In genomic region chr19:15836956-15837714, GRCm38 (mm10) we compare ENCODE assay signal across 8 mouse cellular contexts.
A peak's percentile ranks its signal among the peaks of the same experiment; 100 is the strongest.
DNase-seq lines count a peak whose midpoint lies in the region; ATAC-seq and TF ChIP-seq lines count a peak whose summit lies in the region.
"Had no signal": no experiment of that assay in that cellular context is flagged by ENCODE, and none has a peak within 500 bp of the region (broad histone marks: within the 10 kb centered on the region; RNA-seq: fewer than 3 reads in every experiment).

No protein-coding gene starts in this region.

- H3K4me1 ChIP-seq in hindbrain, embryonic 10.5 days (replicated peaks) = peaks cover 31% of the 10 kb centered on the region
- H3K4me1 ChIP-seq in midbrain, embryonic 16.5 days (ENCODE audit: control insufficient read depth, insufficient read depth, low read length) = peaks cover 25% of the 10 kb centered on the region
- no peaks in the 10 kb centered on the region for H3K4me1 ChIP-seq in thymus, adult 2 months (replicated peaks; ENCODE audit: control insufficient read depth, insufficient read depth, low read length)

- 37% methylated on average over 7 of the region's 7 CpGs for WGBS in hindbrain, embryonic 10.5 days
- 8% methylated on average over 7 of the region's 7 CpGs for WGBS in midbrain, embryonic 16.5 days
- WGBS in thymus, adult 2 months = 7% methylated on average over 7 of the region's 7 CpGs

- no peaks in the 10 kb centered on the region for H3K9me3 ChIP-seq in hindbrain, embryonic 10.5 days
- H3K9me3 ChIP-seq in midbrain, embryonic 16.5 days (replicated peaks; ENCODE audit: control insufficient read depth, low read length, poor library complexity, severe bottlenecking) = no peaks in the 10 kb centered on the region
- H3K9me3 ChIP-seq: limb, embryonic 12.5 days had no signal

- H3K4me2 ChIP-seq in midbrain, embryonic 16.5 days (ENCODE audit: low read length) = peak overlapping the region; percentile 28
- H3K4me2 ChIP-seq: limb, embryonic 12.5 days had no signal

- peaks cover 6% of the 10 kb centered on the region; the same call in 1 of the 2 replicates for H3K27me3 ChIP-seq in hindbrain, embryonic 10.5 days (ENCODE audit: insufficient read depth, poor library complexity, severe bottlenecking)
- H3K27me3 ChIP-seq in midbrain, embryonic 16.5 days (ENCODE audit: control insufficient read depth, insufficient read depth, low read depth, low read length) = no peaks in the 10 kb centered on the region; the same call in 1 of the 2 replicates
- H3K27me3 ChIP-seq in thymus, adult 2 months (ENCODE audit: control insufficient read depth, insufficient read depth, low read length) = no peaks in the 10 kb centered on the region

- TF ChIP-seq CTCF in thymus, adult 2 months (IDR thresholded peaks at IDR 0.05; ENCODE audit: borderline replicate concordance, control insufficient read depth, extremely low read depth, insufficient read depth, low read length, poor library complexity) = no peak

- no peaks in the 10 kb centered on the region for H3K36me3 ChIP-seq in hindbrain, embryonic 10.5 days
- H3K36me3 ChIP-seq in midbrain, embryonic 16.5 days (ENCODE audit: control insufficient read depth, insufficient read depth, low read length) = no peaks in the 10 kb centered on the region
- no peaks in the 10 kb centered on the region for H3K36me3 ChIP-seq in thymus, adult 2 months (ENCODE audit: control insufficient read depth, insufficient read depth, low read length)
- H3K36me3 ChIP-seq: limb, embryonic 12.5 days had no signal

- H3K27ac ChIP-seq in hindbrain, embryonic 10.5 days = peak overlapping the region; percentile 60
- peak overlapping the region; percentile 70 for H3K27ac ChIP-seq in midbrain, embryonic 16.5 days (ENCODE audit: low read length)
- no peak overlapping the region for H3K27ac ChIP-seq in thymus, adult 2 months (ENCODE audit: control insufficient read depth, insufficient read depth, low read length)
- H3K27ac ChIP-seq: limb, embryonic 12.5 days had no signal

- intact Hi-C loops in left cerebral cortex, postnatal 14 days (cut with DNase I) = no loop called here

- peak overlapping the region; percentile 41 for H3K9ac ChIP-seq in midbrain, embryonic 16.5 days (ENCODE audit: low read depth, low read length)
- H3K9ac ChIP-seq: limb, embryonic 12.5 days had no signal

- H3K4me3 ChIP-seq in hindbrain, embryonic 10.5 days = no peak overlapping the region
- no peak overlapping the region for H3K4me3 ChIP-seq in midbrain, embryonic 16.5 days (ENCODE audit: low read depth, low read length)
- H3K4me3 ChIP-seq in thymus, adult 2 months (ENCODE audit: control insufficient read depth, insufficient read depth, low read length) = no peak overlapping the region
- H3K4me3 ChIP-seq: limb, embryonic 12.5 days had no signal

- no peak for TF ChIP-seq POLR2A in thymus, adult 2 months (IDR thresholded peaks at IDR 0.05; ENCODE audit: control insufficient read depth, extremely low read depth, insufficient read depth, low read length, poor library complexity)

- DNase-seq in left cerebral cortex, postnatal 14 days (ENCODE audit: low spot score in 2 of 2) = peak; percentile 4 to 6
- DNase-seq in left cerebral cortex, adult 8-10 months (ENCODE audit: low spot score in 2 of 2) = no peak
- peak; percentile 45 for DNase-seq in brain, embryonic 18.5 days (ENCODE audit: low read depth, low spot score)
- peak; percentile 33 for DNase-seq in hindbrain, embryonic 10.5 days (ENCODE audit: low spot score)
- DNase-seq in thymus, adult 2 months = no peak
- no peak for DNase-seq in ovary, postnatal 36 days (ENCODE audit: low spot score)

- ATAC-seq in midbrain, embryonic 16.5 days = peak; percentile 88

Comparison
In these comparisons a context has a peak if more than half of its experiments do, and no peak if none do; other contexts are left out.
1. DNase-seq: peak in left cerebral cortex, postnatal 14 days (2 of 2), brain, embryonic 18.5 days (single experiment) and hindbrain, embryonic 10.5 days (single experiment); none in left cerebral cortex, adult 8-10 months (0 of 2), thymus, adult 2 months (single experiment) and ovary, postnatal 36 days (single experiment).